Mouse (Mus musculus): ENCODE measurements around the gene Faf2. TPM values are rescaled to one million over a fixed set of nuclear protein-coding genes. Genes with fewer than 3 reads are reported as not detected.

The Faf2 gene
- polyA plus RNA-seq, 1 experiment from 2014 or later = 28.5 TPM

- Histone ChIP-seq H3K9ac (peak within 1 kb of the TSS; percentile 82), H3K4me1 (replicated peaks) (peaks cover 41% of the 10 kb centered on the region), H3K27me3 (no peaks in the 10 kb centered on the region), H3K4me3 (replicated peaks) (peak within 1 kb of the TSS; percentile 89), H3K27ac (replicated peaks) (peak within 1 kb of the TSS; percentile 86), H3K4me2 (peak within 1 kb of the TSS; percentile 90), H3K36me3 (replicated peaks) (peaks cover 48% of the 10 kb centered on the region), H3K9me3 (replicated peaks) (no peaks in the 10 kb centered on the region)
- ATAC-seq (ENCODE audit: insufficient read depth) = peak; percentile 98
- under 1% methylated on average over 51 of the region's 51 CpGs for WGBS (ENCODE audit: insufficient replicate concordance)
Observed at GRCm38 (mm10) chr13:54589996-54590951, 31.3 kb upstream of the Faf2 start, which contains the start of the genes Nop16 and Higd2a. Gene Nop16, minus strand, starts transcription at chr13:54590090. Gene Higd2a, plus strand, starts transcription at chr13:54590207.

DNA sequence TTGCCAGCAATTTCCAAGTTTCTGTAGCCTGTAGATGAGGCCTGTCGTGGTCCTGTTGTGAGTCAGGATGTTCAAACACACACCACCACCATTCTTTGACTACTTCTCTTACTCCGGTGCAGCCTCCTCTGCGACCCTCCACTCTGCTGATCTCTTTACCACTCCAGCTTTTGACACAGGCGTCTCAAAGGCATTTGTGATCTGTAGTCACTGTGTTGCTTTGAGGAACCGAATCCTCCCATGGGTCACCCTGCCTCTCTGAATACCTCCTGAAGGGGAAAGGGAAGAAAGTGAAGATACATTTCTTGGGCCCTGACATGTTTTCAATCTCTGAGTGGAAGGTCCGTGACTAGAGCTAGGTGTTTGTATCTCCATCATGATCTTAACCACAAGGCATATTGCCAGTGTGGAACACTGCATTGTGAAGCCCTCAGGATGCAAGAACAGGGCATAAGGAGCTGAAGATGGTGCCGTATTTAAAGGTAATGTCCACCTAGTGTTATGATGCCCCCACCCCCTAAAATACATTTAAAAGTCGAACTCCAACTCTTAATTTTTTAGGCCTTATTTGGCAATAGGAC lies 29.7 kb upstream of the Faf2 start:
- Histone ChIP-seq H3K27ac (replicated peaks) (no peak overlapping the region), H3K4me1 (replicated peaks) (peaks cover 41% of the 10 kb centered on the region), H3K27me3 (no peaks in the 10 kb centered on the region), H3K4me2 (peak overlapping the region; percentile 90), H3K9ac (no peak overlapping the region), H3K4me3 (replicated peaks) (peak overlapping the region; percentile 89), H3K36me3 (replicated peaks) (peaks cover 49% of the 10 kb centered on the region), H3K9me3 (replicated peaks) (no peaks in the 10 kb centered on the region)
- ATAC-seq (ENCODE audit: insufficient read depth) = no peak
- WGBS (ENCODE audit: insufficient replicate concordance) = 80% methylated on average over 8 of the region's 8 CpGs

DNA sequence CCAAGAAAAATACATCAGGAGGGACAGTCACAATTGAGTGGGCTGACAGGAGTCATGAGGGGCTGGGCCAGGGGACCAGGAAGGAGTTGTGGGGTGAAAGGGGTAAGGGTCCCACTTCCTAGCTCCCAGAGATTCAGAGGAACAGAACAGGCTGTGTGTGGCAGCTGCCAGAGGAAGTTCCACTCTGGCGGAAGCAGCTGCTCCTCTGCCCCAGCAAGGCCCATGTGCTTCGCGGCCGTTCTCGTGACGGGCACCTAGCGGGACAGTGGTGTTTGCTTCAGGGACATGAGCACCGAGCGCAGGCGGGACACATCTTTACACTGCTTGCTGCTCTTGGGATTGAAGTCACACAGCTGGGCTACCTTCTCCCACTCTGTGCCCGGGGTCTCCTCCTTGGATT lies 28.0 kb upstream of the Faf2 start:
- Histone ChIP-seq H3K4me2 (no peak overlapping the region), H3K27ac (replicated peaks) (no peak overlapping the region), H3K4me1 (replicated peaks) (peaks cover 35% of the 10 kb centered on the region), H3K9ac (no peak overlapping the region), H3K4me3 (replicated peaks) (no peak overlapping the region), H3K9me3 (replicated peaks) (no peaks in the 10 kb centered on the region), H3K27me3 (no peaks in the 10 kb centered on the region), H3K36me3 (replicated peaks) (peaks cover 52% of the 10 kb centered on the region)
- ATAC-seq (ENCODE audit: insufficient read depth) = no peak
- 77% methylated on average over 11 of the region's 11 CpGs for WGBS (ENCODE audit: insufficient replicate concordance)

- Histone ChIP-seq H3K4me2 (no peak overlapping the region), H3K36me3 (replicated peaks) (peaks cover 69% of the 10 kb centered on the region), H3K4me1 (replicated peaks) (peaks cover 18% of the 10 kb centered on the region), H3K4me3 (replicated peaks) (no peak overlapping the region), H3K27me3 (no peaks in the 10 kb centered on the region), H3K9ac (no peak overlapping the region), H3K9me3 (replicated peaks) (no peaks in the 10 kb centered on the region), H3K27ac (replicated peaks) (no peak overlapping the region)
- 73% methylated on average over 8 of the region's 8 CpGs for WGBS (ENCODE audit: insufficient replicate concordance)
- no peak for ATAC-seq (ENCODE audit: insufficient read depth)
Observed at GRCm38 (mm10) chr13:54596107-54596690, 25.4 kb upstream of the Faf2 start.

DNA sequence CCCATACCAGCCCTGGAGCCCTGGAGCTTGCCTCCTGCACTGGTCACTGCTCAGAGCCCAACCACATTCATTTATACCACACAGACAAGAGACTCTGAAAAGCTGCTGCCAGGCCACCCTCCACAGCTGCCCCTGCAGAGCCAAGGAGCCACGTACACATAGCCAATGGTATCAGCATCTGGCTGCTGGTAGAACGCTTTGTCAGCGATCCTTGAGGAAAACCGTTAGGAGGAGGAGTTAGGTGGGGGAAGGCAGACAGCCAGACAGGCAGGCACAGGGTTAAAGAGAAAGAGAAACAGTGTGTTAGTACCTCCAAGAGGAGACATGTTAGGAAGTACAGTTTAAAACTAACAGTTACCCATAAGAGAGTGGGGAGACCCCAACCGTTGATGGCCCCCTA lies 24.7 kb upstream of the Faf2 start:
- Histone ChIP-seq H3K9me3 (replicated peaks) (no peaks in the 10 kb centered on the region), H3K27me3 (no peaks in the 10 kb centered on the region), H3K4me3 (replicated peaks) (no peak overlapping the region), H3K27ac (replicated peaks) (no peak overlapping the region), H3K4me2 (no peak overlapping the region), H3K36me3 (replicated peaks) (peaks cover 71% of the 10 kb centered on the region), H3K4me1 (replicated peaks) (peaks cover 11% of the 10 kb centered on the region), H3K9ac (no peak overlapping the region)
- 80% methylated on average over 5 of the region's 5 CpGs for WGBS (ENCODE audit: insufficient replicate concordance)
- ATAC-seq (ENCODE audit: insufficient read depth) = no peak

DNA sequence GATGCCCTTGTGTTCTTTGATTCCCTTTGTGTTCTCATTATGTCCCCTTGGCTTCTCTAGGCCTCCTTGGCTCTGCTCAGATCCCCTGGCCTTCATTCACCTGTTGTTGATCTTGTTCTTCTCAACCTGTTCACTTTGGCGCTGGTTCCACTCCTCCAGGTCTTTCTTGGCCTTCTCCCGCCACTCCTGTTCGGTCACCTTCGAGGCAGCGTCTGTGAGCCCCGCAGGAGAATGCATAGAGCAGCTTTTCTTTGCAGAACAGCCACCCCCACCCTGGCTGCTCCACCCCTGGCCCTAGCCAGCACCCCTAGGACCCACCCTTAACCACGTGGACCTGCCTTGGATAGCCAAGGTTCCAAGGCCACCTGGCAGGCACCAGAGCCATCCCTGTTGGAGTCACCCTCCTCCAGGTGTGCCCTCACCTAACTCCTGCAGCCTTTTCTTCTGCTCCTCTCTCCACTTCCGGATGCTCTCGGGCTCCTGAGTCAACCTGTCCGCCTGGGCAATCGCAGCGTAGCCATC lies 22.9 kb upstream of the Faf2 start:
- H3K36me3 ChIP-seq (replicated peaks) = peaks cover 61% of the 10 kb centered on the region
- H3K9me3 ChIP-seq (replicated peaks) = no peaks in the 10 kb centered on the region
- no peak for ATAC-seq (ENCODE audit: insufficient read depth)
- no peak overlapping the region for H3K9ac ChIP-seq
- H3K4me2 ChIP-seq = no peak overlapping the region
- 0 out of 2 replicates have a peak, but pooled peaks cover 3% of the 10 kb centered on the region for H3K4me1 ChIP-seq (replicated peaks)
- H3K27me3 ChIP-seq = no peaks in the 10 kb centered on the region
- no peak overlapping the region for H3K4me3 ChIP-seq (replicated peaks)
- no peak overlapping the region for H3K27ac ChIP-seq (replicated peaks)
- WGBS (ENCODE audit: insufficient replicate concordance) = 84% methylated on average over 12 of the region's 12 CpGs

DNA sequence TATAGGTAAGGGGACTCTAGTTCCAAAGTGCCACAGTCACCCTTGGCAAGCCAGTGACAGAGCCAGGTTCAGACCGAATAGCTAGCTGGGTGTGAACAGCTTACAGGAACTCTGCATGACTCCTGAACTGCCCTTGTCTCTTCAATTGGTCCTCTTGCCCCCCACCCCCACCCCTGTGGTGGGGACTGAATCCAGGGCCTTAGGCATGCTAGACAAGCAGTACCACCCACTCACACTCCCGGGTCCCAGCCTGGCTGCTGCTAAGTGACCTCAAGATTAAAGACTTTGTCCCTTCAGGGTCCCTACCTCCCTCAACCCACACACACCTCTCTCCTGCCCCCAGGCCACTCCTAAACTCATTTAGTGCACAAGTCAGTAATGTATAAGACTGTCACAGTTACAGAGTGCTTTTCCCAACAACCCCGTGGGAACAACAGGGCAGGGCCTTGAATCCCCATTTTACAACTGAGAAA lies 18.9 kb upstream of the Faf2 start:
- 61% methylated on average over 3 of the region's 3 CpGs for WGBS (ENCODE audit: insufficient replicate concordance)

DNA sequence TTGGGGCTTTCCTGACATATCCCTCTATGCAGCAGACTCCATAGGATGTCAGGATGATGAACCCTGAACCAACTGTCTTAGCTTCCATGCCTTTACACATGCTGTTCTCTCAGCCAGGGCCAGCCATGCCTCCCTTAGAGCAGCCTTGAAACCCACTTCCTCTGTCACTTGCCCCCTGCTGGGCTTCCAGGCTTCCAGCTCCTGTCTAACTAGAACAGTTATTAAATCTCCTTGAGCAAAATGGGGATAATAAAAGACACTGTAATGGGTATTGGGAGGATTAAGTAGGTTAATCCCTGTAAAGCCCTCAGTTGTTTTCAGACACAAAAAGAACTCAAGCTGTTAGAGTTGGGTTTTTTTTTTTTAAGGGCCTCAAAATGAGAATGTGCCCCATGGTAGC lies 18.1 kb upstream of the Faf2 start:
- Histone ChIP-seq H3K4me1 (replicated peaks) (peaks cover 20% of the 10 kb centered on the region), H3K4me3 (replicated peaks) (no peak overlapping the region), H3K36me3 (replicated peaks) (peaks cover 43% of the 10 kb centered on the region), H3K4me2 (no peak overlapping the region), H3K9ac (no peak overlapping the region), H3K27me3 (no peaks in the 10 kb centered on the region), H3K27ac (replicated peaks) (no peak overlapping the region), H3K9me3 (replicated peaks) (no peaks in the 10 kb centered on the region)
- ATAC-seq (ENCODE audit: insufficient read depth) = no peak

More for the DNA sequence above, 18.9 kb upstream of the Faf2 start:
- no peak overlapping the region for H3K4me2 ChIP-seq
- peaks cover 51% of the 10 kb centered on the region for H3K36me3 ChIP-seq (replicated peaks)
- H3K27ac ChIP-seq (replicated peaks) = no peak overlapping the region
- no peak for ATAC-seq (ENCODE audit: insufficient read depth)
- H3K9ac ChIP-seq = no peak overlapping the region
- no peak overlapping the region for H3K4me3 ChIP-seq (replicated peaks)
- H3K9me3 ChIP-seq (replicated peaks) = no peaks in the 10 kb centered on the region
- peaks cover 13% of the 10 kb centered on the region for H3K4me1 ChIP-seq (replicated peaks)
- no peaks in the 10 kb centered on the region for H3K27me3 ChIP-seq

DNA sequence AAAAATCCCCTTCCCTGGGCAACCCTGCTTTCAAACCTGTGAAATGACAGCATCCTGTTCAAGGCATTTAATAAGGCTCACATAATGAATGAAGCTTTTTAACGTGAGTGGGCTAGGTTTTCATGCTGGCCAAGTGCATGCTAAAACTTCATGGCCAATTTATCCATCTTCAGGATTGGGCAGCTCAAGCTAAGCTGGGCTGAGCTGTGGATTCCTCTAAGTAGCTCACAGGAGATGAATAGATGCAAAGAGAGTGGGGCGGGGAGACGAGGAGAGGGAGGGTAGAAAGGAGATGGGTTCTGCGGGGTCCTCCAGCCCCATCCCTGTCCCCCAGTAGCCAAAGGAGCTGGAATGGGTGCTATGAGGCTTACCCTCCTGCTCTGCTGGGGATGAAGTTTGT lies 17.4 kb upstream of the Faf2 start:
- no peak for ATAC-seq (ENCODE audit: insufficient read depth)
- Histone ChIP-seq H3K4me1 (replicated peaks) (peaks cover 27% of the 10 kb centered on the region), H3K27me3 (no peaks in the 10 kb centered on the region), H3K4me2 (no peak overlapping the region), H3K9me3 (replicated peaks) (no peaks in the 10 kb centered on the region), H3K4me3 (replicated peaks) (no peak overlapping the region), H3K27ac (replicated peaks) (no peak overlapping the region), H3K9ac (no peak overlapping the region), H3K36me3 (replicated peaks) (peaks cover 37% of the 10 kb centered on the region)
- 79% methylated on average over 4 of the region's 4 CpGs for WGBS (ENCODE audit: insufficient replicate concordance)

- Histone ChIP-seq H3K4me3 (replicated peaks) (no peak overlapping the region), H3K9ac (no peak overlapping the region), H3K4me2 (no peak overlapping the region), H3K27me3 (no peaks in the 10 kb centered on the region), H3K9me3 (replicated peaks) (no peaks in the 10 kb centered on the region), H3K36me3 (replicated peaks) (peaks cover 31% of the 10 kb centered on the region), H3K27ac (replicated peaks) (no peak overlapping the region), H3K4me1 (replicated peaks) (peaks cover 39% of the 10 kb centered on the region)
- ATAC-seq (ENCODE audit: insufficient read depth) = no peak
- 76% methylated on average over 5 of the region's 5 CpGs for WGBS (ENCODE audit: insufficient replicate concordance)
Observed at GRCm38 (mm10) chr13:54605426-54605825, 16.2 kb upstream of the Faf2 start.

DNA sequence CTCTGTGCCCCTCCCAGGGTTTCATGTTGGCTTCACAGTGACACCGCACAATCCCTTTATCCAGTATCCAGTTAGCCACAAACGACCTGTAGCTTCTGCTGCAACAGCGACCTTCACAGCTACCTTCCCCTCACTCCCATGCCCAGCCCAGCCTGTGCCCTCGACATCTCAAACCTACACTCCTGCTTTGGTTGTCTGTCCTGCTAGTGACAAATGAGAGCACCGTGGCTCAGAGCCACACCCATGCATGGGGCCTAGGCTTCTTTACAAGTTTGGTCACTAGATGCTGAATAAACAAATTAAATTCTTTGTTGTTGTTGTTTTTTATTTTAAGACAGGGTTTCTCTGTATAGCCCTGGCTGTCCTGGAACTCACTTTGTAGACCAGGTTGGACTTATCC lies 14.4 kb upstream of the Faf2 start:
- no peaks in the 10 kb centered on the region for H3K27me3 ChIP-seq
- H3K27ac ChIP-seq (replicated peaks) = peak overlapping the region; percentile 21
- WGBS (ENCODE audit: insufficient replicate concordance) = 33% methylated on average over 5 of the region's 5 CpGs
- no peak overlapping the region; the same call in 1 of the 2 replicates for H3K9ac ChIP-seq
- peaks cover 55% of the 10 kb centered on the region for H3K4me1 ChIP-seq (replicated peaks)
- H3K4me3 ChIP-seq (replicated peaks) = 0 out of 2 replicates have a peak overlapping the region, but pooled peaks have one; percentile 9
- ATAC-seq (ENCODE audit: insufficient read depth) = no peak
- H3K9me3 ChIP-seq (replicated peaks) = no peaks in the 10 kb centered on the region
- H3K4me2 ChIP-seq = peak overlapping the region; percentile 48
- H3K36me3 ChIP-seq (replicated peaks) = peaks cover 21% of the 10 kb centered on the region
